Mouse (Mus musculus): ENCODE measurements around the gene Best3.

DNA sequence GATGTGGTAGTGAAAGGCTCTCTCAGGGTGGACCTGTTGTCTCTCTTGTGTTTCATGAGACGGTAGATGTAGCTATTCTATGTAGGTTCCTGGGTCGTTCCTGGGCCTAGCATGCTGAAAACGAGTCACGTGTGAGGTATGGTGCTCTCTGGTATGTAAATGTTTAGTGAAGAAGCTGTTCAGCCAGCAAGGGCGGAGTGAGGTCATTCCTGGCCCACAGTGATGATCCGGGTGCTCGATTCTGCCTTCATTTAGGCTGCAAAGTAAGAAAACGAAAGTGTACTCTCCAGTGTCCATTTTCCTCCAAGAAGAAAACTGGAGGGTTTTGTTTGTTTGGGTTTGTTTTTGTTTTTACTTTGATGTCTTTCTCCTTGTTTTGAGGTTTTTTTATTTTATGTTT lies 7.9 kb downstream of the Best3 start:
- TF ChIP-seq CTCF (IDR thresholded peaks at IDR 0.05; ENCODE audit: borderline replicate concordance, control insufficient read depth, extremely low read depth, insufficient read depth, low read length, poor library complexity) (no peak), POLR2A (IDR thresholded peaks at IDR 0.05; ENCODE audit: control insufficient read depth, extremely low read depth, insufficient read depth, low read length, poor library complexity) (no peak)

Data from thymus, adult 2 months (tissue).